Mouse (Mus musculus) liver, postnatal 0 days (tissue): ENCODE data around the gene Ssc4d.

ENCODE experiments used
- CTCF ChIP-seq: sonication (generic); IDR thresholded peaks from 2 replicates; pipeline ENCODE4 v1.5.1; 2016; ENCODE audit warnings: antibody characterized with exemption, low read depth
- EP300 ChIP-seq: IDR thresholded peaks from 2 replicates; pipeline ENCODE4 v1.6.1; 2016; ENCODE audit warnings: antibody characterized with exemption, low read depth, mild to moderate bottlenecking

GRCm38 (mm10) chr5:135993381-135993965, 19.1 kb upstream of the Ssc4d start:
- no peak for TF ChIP-seq CTCF
- TF ChIP-seq EP300 = no peak
